Mouse (Mus musculus): Measurements from ENCODE around the gene Nadk. TPM values are rescaled to one million over a fixed set of nuclear protein-coding genes. Genes with fewer than 3 reads are reported as not detected.
A peak's percentile ranks its signal among the peaks of the same experiment; 100 is the strongest.
"Not testable (repeated sequence)": the region's sequence is repeated elsewhere in the genome, so short reads cannot be mapped to it uniquely, and the experiment has no call there.

The Nadk gene
- total and polyA plus RNA-seq, 2 experiments from 2014 or later, result 37.4 to 48.0 TPM

DNA sequence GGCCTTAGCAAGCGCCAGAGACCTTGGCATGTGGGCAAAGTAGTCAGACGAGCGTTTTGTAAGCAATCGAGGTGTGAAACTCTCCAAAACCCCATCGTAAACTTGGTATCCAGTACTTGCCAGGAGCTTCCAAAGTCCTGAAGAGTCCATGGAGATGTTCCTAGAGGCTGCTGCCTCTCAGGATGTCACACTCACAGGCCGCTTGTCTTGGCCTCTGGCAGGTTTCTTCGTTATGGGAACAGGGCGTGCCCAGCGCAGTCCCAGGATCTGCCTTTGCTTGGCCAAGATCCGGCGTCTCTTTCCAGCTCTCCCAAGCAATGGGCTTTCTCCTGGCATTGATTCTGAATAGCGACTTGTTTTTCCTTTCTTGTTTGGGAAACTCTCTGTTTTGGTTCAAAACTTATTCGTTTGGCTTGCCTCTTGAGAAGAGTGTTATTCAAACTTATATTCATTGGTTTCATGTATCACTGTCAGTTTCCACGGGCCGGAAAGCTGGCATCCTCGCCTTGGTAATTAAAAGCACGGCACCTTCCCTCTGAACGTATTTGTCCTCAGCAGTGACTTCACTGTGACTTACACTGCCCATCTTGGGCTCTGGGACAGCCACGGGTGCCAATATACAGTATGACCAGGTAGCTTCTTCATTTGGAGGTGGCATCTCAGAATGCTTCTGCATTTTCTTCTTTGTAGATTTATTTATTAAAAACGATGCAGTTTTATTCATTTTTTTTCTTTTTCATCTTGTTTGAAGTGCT lies 2.3 kb downstream of the Nadk start:
- ATAC-seq (ENCODE audit: insufficient read depth, low read depth) (no peak), DNase-seq (ENCODE audit: low spot score) (no peak)
- Histone ChIP-seq H3K4me3 (ENCODE audit: low read depth, low read length) (peak overlapping the region; percentile 68), H3K9me3 (replicated peaks; ENCODE audit: control insufficient read depth, low read length) (no peaks in the 10 kb centered on the region), H3K9ac (replicated peaks; ENCODE audit: low read depth, low read length) (peak overlapping the region; percentile 68), H3K36me3 (replicated peaks; ENCODE audit: control insufficient read depth, insufficient read depth, low read length) (peaks cover 10% of the 10 kb centered on the region), H3K4me1 (ENCODE audit: control insufficient read depth, insufficient read depth) (peaks cover 39% of the 10 kb centered on the region), H3K27ac (ENCODE audit: low read depth) (peak overlapping the region; percentile 94), H3K27me3 (ENCODE audit: control insufficient read depth, insufficient read depth, low read length) (no peaks in the 10 kb centered on the region), H3K4me2 (ENCODE audit: low read depth, low read length) (peak overlapping the region; percentile 90)
- TF ChIP-seq CTCF (IDR thresholded peaks at IDR 0.05; ENCODE audit: low read depth) (no peak), EP300 (IDR thresholded peaks at IDR 0.05; ENCODE audit: low read depth) (no peak)
- WGBS, result 11% methylated on average over 20 of the region's 20 CpGs

DNA sequence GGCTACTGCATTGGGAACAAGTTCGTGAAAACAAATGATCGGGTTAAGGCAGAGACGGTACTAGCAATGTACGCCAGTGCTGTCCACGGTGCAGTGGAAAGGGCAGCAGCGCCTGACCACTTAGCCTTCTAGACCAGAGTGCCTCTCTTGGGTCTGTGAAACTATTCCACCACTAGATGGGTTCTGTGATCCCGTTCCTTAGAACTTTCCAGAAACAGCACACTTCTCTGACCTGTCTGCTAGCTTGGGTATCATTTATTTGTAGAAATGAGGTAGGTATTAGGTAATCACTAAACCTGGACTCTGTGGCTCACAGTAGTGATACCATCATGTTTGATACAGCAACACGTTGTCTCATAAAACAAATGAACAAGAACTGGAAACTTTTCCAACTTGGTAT lies 4.4 kb downstream of the Nadk start:
- Histone ChIP-seq H3K4me2 (ENCODE audit: low read depth, low read length) (no peak overlapping the region), H3K36me3 (replicated peaks; ENCODE audit: control insufficient read depth, insufficient read depth, low read length) (no peaks in the 10 kb centered on the region), H3K4me1 (ENCODE audit: control insufficient read depth, insufficient read depth) (peaks cover 25% of the 10 kb centered on the region), H3K4me3 (ENCODE audit: low read depth, low read length) (no peak overlapping the region), H3K27ac (ENCODE audit: low read depth) (no peak overlapping the region), H3K9ac (replicated peaks; ENCODE audit: low read depth, low read length) (no peak overlapping the region), H3K9me3 (replicated peaks; ENCODE audit: control insufficient read depth, low read length) (no peaks in the 10 kb centered on the region), H3K27me3 (ENCODE audit: control insufficient read depth, insufficient read depth, low read length) (no peaks in the 10 kb centered on the region)
- 62% methylated on average over 8 of the region's 8 CpGs for WGBS
- no peak for TF ChIP-seq EP300 (IDR thresholded peaks at IDR 0.05; ENCODE audit: low read depth)
- no peak for TF ChIP-seq CTCF (IDR thresholded peaks at IDR 0.05; ENCODE audit: low read depth)
- ATAC-seq (ENCODE audit: insufficient read depth, low read depth) (no peak), DNase-seq (ENCODE audit: low spot score) (no peak)

DNA sequence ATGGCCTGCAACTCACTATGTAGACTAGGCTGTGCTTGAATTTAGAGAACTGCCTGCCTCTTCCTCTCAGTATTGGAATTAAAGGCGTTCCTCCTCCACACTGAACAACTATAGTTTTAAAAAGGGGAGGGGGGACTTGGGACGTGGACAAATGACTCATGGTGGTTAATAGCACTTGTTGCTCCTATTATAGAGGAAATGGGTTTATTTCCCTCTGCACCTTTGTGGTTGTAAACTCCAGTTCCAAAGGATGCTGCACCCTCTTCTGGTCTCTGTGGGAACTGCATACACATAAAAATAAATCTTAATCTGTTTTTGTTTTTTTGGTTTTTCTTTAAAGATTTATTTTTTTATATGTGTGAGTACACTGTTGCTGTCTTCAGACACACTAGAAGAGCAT lies 6.0 kb downstream of the Nadk start:
- Histone ChIP-seq H3K4me3 (ENCODE audit: low read depth, low read length) (no peak overlapping the region), H3K9ac (replicated peaks; ENCODE audit: low read depth, low read length) (no peak overlapping the region), H3K4me2 (ENCODE audit: low read depth, low read length) (no peak overlapping the region), H3K27me3 (ENCODE audit: control insufficient read depth, insufficient read depth, low read length) (no peaks in the 10 kb centered on the region), H3K36me3 (replicated peaks; ENCODE audit: control insufficient read depth, insufficient read depth, low read length) (no peaks in the 10 kb centered on the region), H3K27ac (ENCODE audit: low read depth) (no peak overlapping the region), H3K9me3 (replicated peaks; ENCODE audit: control insufficient read depth, low read length) (no peaks in the 10 kb centered on the region), H3K4me1 (ENCODE audit: control insufficient read depth, insufficient read depth) (peaks cover 14% of the 10 kb centered on the region)
- TF ChIP-seq CTCF (IDR thresholded peaks at IDR 0.05; ENCODE audit: low read depth) (peak; percentile 77), EP300 (IDR thresholded peaks at IDR 0.05; ENCODE audit: low read depth) (no peak)
- ATAC-seq (ENCODE audit: insufficient read depth, low read depth), result no peak
- peak; percentile 36 for DNase-seq (ENCODE audit: low spot score)
- 40% methylated on average over 2 of the region's 2 CpGs for WGBS

- Histone ChIP-seq H3K4me2 (ENCODE audit: low read depth, low read length) (no peak overlapping the region), H3K27ac (ENCODE audit: low read depth) (no peak overlapping the region), H3K9ac (replicated peaks; ENCODE audit: low read depth, low read length) (no peak overlapping the region), H3K4me3 (ENCODE audit: low read depth, low read length) (no peak overlapping the region), H3K9me3 (replicated peaks; ENCODE audit: control insufficient read depth, low read length) (no peaks in the 10 kb centered on the region), H3K4me1 (ENCODE audit: control insufficient read depth, insufficient read depth) (peaks cover 14% of the 10 kb centered on the region), H3K27me3 (ENCODE audit: control insufficient read depth, insufficient read depth, low read length) (no peaks in the 10 kb centered on the region), H3K36me3 (replicated peaks; ENCODE audit: control insufficient read depth, insufficient read depth, low read length) (no peaks in the 10 kb centered on the region)
- DNase-seq (ENCODE audit: low spot score) (no peak), ATAC-seq (ENCODE audit: insufficient read depth, low read depth) (no peak)
- 82% methylated on average over 7 of the region's 7 CpGs for WGBS
- no peak for TF ChIP-seq CTCF (IDR thresholded peaks at IDR 0.05; ENCODE audit: low read depth)
These were observed 6.6 kb downstream of the Nadk start for GRCm38 (mm10) chr4:155568632-155569370.

GRCm38 (mm10) chr4:155569818-155570217 lies 7.6 kb downstream of the Nadk start:
- no peak for TF ChIP-seq CTCF (IDR thresholded peaks at IDR 0.05; ENCODE audit: low read depth)
- no peak for TF ChIP-seq EP300 (IDR thresholded peaks at IDR 0.05; ENCODE audit: low read depth)
- ATAC-seq (ENCODE audit: insufficient read depth, low read depth), result no peak

GRCm38 (mm10) chr4:155570315-155570714 lies 8.1 kb downstream of the Nadk start:
- H3K9ac ChIP-seq (replicated peaks; ENCODE audit: low read depth, low read length); H3K4me3 ChIP-seq (ENCODE audit: low read depth, low read length); H3K4me1 ChIP-seq (ENCODE audit: control insufficient read depth, insufficient read depth); DNase-seq (ENCODE audit: low spot score); H3K27ac ChIP-seq (ENCODE audit: low read depth); H3K36me3 ChIP-seq (replicated peaks; ENCODE audit: control insufficient read depth, insufficient read depth, low read length); ATAC-seq (ENCODE audit: insufficient read depth, low read depth); H3K4me2 ChIP-seq (ENCODE audit: low read depth, low read length); H3K9me3 ChIP-seq (replicated peaks; ENCODE audit: control insufficient read depth, low read length); H3K27me3 ChIP-seq (ENCODE audit: control insufficient read depth, insufficient read depth, low read length): not testable (repeated sequence)
- WGBS, result 89% methylated on average over 11 of the region's 11 CpGs

More at GRCm38 (mm10) chr4:155569818-155570217, 7.6 kb downstream of the Nadk start:
- Histone ChIP-seq H3K9ac (replicated peaks; ENCODE audit: low read depth, low read length) (no peak overlapping the region), H3K27ac (ENCODE audit: low read depth) (no peak overlapping the region), H3K4me2 (ENCODE audit: low read depth, low read length) (no peak overlapping the region), H3K27me3 (ENCODE audit: control insufficient read depth, insufficient read depth, low read length) (no peaks in the 10 kb centered on the region), H3K9me3 (replicated peaks; ENCODE audit: control insufficient read depth, low read length) (no peaks in the 10 kb centered on the region), H3K4me3 (ENCODE audit: low read depth, low read length) (no peak overlapping the region), H3K4me1 (ENCODE audit: control insufficient read depth, insufficient read depth) (peaks cover 8% of the 10 kb centered on the region), H3K36me3 (replicated peaks; ENCODE audit: control insufficient read depth, insufficient read depth, low read length) (no peaks in the 10 kb centered on the region)
- WGBS, result 83% methylated on average over 6 of the region's 6 CpGs
- no peak for DNase-seq (ENCODE audit: low spot score)
